Mouse (Mus musculus): Measurements from ENCODE around the gene Camp. TPM values are rescaled to one million over a fixed set of nuclear protein-coding genes. Genes with fewer than 3 reads are reported as not detected.
"Not testable (repeated sequence)": the region's sequence is repeated elsewhere in the genome, so short reads cannot be mapped to it uniquely, and the experiment has no call there.

Gene Camp
- polyA plus RNA-seq, 1 experiment from 2014 or later = not detected

GRCm38 (mm10) chr9:109825739-109826138, 23.7 kb downstream of the Camp start:
- Histone ChIP-seq H3K4me1 (no peaks in the 10 kb centered on the region), H3K27ac (no peak overlapping the region), H3K4me3 (no peak overlapping the region), H3K27me3 (ENCODE audit: low read depth, poor library complexity, severe bottlenecking) (no peaks in the 10 kb centered on the region), H3K36me3 (peaks cover 19% of the 10 kb centered on the region), H3K9me3 (replicated peaks) (no peaks in the 10 kb centered on the region)
- WGBS = 64% methylated on average over 4 of the region's 4 CpGs
- DNase-seq (ENCODE audit: low spot score) = no peak

- no peaks in the 10 kb centered on the region for H3K4me1 ChIP-seq
- no peak overlapping the region for H3K27ac ChIP-seq
- no peak overlapping the region for H3K4me3 ChIP-seq
- WGBS = 52% methylated on average over 6 of the region's 6 CpGs
- H3K36me3 ChIP-seq = no peaks in the 10 kb centered on the region
- no peaks in the 10 kb centered on the region for H3K9me3 ChIP-seq (replicated peaks)
- no peaks in the 10 kb centered on the region for H3K27me3 ChIP-seq (ENCODE audit: low read depth, poor library complexity, severe bottlenecking)
- DNase-seq (ENCODE audit: low spot score) = no peak
Measured at GRCm38 (mm10) chr9:109816341-109816740, 33.1 kb downstream of the Camp start.

GRCm38 (mm10) chr9:109813424-109813823, 36.0 kb downstream of the Camp start:
- 71% methylated on average over 7 of the region's 7 CpGs for WGBS
- no peak for DNase-seq (ENCODE audit: low spot score)
- Histone ChIP-seq H3K9me3 (replicated peaks) (no peaks in the 10 kb centered on the region), H3K27me3 (ENCODE audit: low read depth, poor library complexity, severe bottlenecking) (no peaks in the 10 kb centered on the region), H3K27ac (no peak overlapping the region), H3K4me1 (no peaks in the 10 kb centered on the region), H3K36me3 (no peaks in the 10 kb centered on the region), H3K4me3 (no peak overlapping the region)

- Histone ChIP-seq H3K4me1 (no peaks in the 10 kb centered on the region), H3K27ac (no peak within 1 kb of the TSS), H3K27me3 (ENCODE audit: low read depth, poor library complexity, severe bottlenecking) (no peaks in the 10 kb centered on the region), H3K36me3 (no peaks in the 10 kb centered on the region), H3K9me3 (replicated peaks) (no peaks in the 10 kb centered on the region), H3K4me3 (no peak within 1 kb of the TSS)
- no peak for DNase-seq (ENCODE audit: low spot score)
- WGBS = 78% methylated on average over 1 of the region's 1 CpGs
Measured at GRCm38 (mm10) chr9:109811980-109812379, 37.4 kb downstream of the Camp start, which contains the start of gene Spink8. TSS of gene Spink8 (plus strand) at chr9:109812280.

DNA sequence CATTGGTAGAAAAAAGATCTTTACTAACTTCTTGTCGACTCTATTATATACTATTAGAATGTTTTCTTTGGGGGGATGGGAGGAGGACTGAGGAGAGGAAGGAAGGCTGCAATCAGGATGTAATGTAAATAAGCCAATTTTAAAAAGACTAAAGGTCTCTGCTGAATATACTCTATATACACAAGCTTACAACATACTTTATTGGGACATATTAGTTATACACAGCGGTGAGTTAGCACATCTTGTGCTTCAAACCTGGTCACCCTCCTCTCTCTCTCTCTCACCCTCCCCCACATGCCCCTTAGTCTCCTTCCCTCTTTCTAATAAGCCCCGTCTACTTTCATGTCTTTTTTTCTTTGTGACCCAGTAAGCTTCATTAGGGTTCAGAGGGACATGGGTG, 41.5 kb downstream of the Camp start:
- no peak for DNase-seq (ENCODE audit: low spot score)
- H3K36me3 ChIP-seq = no peaks in the 10 kb centered on the region
- H3K27ac ChIP-seq = no peak overlapping the region
- no peaks in the 10 kb centered on the region for H3K4me1 ChIP-seq
- H3K4me3 ChIP-seq = no peak overlapping the region
- 60% methylated on average over 3 of the region's 3 CpGs for WGBS
- H3K27me3 ChIP-seq (ENCODE audit: low read depth, poor library complexity, severe bottlenecking) = no peaks in the 10 kb centered on the region
- no peaks in the 10 kb centered on the region for H3K9me3 ChIP-seq (replicated peaks)

- H3K36me3 ChIP-seq = no peaks in the 10 kb centered on the region
- H3K9me3 ChIP-seq (replicated peaks) = no peaks in the 10 kb centered on the region
- H3K27ac ChIP-seq = no peak overlapping the region
- no peaks in the 10 kb centered on the region for H3K4me1 ChIP-seq
- 85% methylated on average over 2 of the region's 2 CpGs for WGBS
- H3K4me3 ChIP-seq = no peak overlapping the region
- no peak for DNase-seq (ENCODE audit: low spot score)
- H3K27me3 ChIP-seq (ENCODE audit: low read depth, poor library complexity, severe bottlenecking) = no peaks in the 10 kb centered on the region
Measured at GRCm38 (mm10) chr9:109806695-109807293, 42.6 kb downstream of the Camp start.

- H3K4me3 ChIP-seq = no peak overlapping the region
- H3K4me1 ChIP-seq = no peaks in the 10 kb centered on the region
- WGBS = 55% methylated on average over 1 of the region's 1 CpGs
- no peak overlapping the region for H3K27ac ChIP-seq
- no peaks in the 10 kb centered on the region for H3K36me3 ChIP-seq
- H3K9me3 ChIP-seq (replicated peaks) = no peaks in the 10 kb centered on the region
- DNase-seq (ENCODE audit: low spot score) = no peak
- H3K27me3 ChIP-seq (ENCODE audit: low read depth, poor library complexity, severe bottlenecking) = no peaks in the 10 kb centered on the region
Measured at GRCm38 (mm10) chr9:109806260-109806659, 43.2 kb downstream of the Camp start.

DNA sequence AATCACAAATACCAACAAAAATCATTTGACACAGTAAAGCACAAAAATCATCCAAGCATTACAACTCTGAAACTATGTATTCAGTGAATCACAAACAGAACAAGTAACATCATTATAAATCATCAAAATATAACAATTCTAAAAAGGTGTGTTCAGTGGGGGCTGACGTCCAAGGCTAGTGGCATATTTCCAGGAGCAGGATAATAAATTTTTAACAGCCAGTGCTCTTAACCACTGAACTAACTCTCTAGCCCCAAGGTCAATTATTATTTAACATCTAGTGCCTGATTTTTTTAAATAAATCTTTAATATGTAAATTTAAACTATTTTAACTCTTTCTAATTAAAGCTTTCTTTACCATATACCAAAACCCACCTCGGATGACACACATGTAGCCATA, 43.8 kb downstream of the Camp start:
- not testable (repeated sequence) for H3K27me3 ChIP-seq (ENCODE audit: low read depth, poor library complexity, severe bottlenecking); DNase-seq (ENCODE audit: low spot score); H3K36me3 ChIP-seq; H3K27ac ChIP-seq; H3K9me3 ChIP-seq (replicated peaks); H3K4me1 ChIP-seq; H3K4me3 ChIP-seq
- 88% methylated on average over 2 of the region's 2 CpGs for WGBS

DNA sequence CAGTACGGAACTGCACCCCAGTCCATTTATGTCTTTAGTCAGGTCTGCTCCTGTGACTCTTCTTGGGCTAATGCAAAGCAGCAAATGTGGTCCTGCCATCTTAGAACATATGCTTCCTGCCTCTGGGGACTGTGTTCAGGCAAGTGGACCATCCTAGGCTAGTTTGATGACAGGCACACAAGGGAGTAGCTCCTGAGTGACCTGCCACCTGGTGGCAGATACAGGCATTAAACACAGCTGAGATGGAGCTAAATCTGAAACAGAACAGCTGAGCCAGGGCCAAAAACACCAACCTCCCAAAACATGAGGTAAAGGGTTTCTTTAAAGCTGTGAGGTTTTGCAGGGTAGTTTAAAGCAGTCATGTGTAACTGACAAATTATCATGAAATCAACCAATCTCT, 51.4 kb downstream of the Camp start:
- Histone ChIP-seq H3K27me3 (ENCODE audit: low read depth, poor library complexity, severe bottlenecking) (no peaks in the 10 kb centered on the region), H3K36me3 (no peaks in the 10 kb centered on the region), H3K4me1 (no peaks in the 10 kb centered on the region), H3K27ac (no peak overlapping the region), H3K4me3 (no peak overlapping the region), H3K9me3 (replicated peaks) (no peaks in the 10 kb centered on the region)
- DNase-seq (ENCODE audit: low spot score) = no peak
- 84% methylated on average over 1 of the region's 1 CpGs for WGBS

Small RNA genes within 50 kb of the gene (microRNA-seq; reads per million reads assigned to microRNA genes)
- 1.5 reads per million for gene Mir7089

Other genes starting within 250 kb of the Camp start
- gene Fbxw24, start 223.6 kb downstream of the Camp start, polyA plus RNA-seq (2016; fragmentation: Nextera tagmentation; extraction: Ambion mirVana) = not detected in 2 replicates
- not detected in 2 replicates for gene Fbxw25, start 185.0 kb downstream of the Camp start, polyA plus RNA-seq (2016; fragmentation: Nextera tagmentation; extraction: Ambion mirVana)
- gene Fbxw18, start 146.9 kb downstream of the Camp start, polyA plus RNA-seq (2016; fragmentation: Nextera tagmentation; extraction: Ambion mirVana) = not detected in 2 replicates
- gene Fbxw26, start 103.5 kb downstream of the Camp start, polyA plus RNA-seq (2016; fragmentation: Nextera tagmentation; extraction: Ambion mirVana) = not detected in 2 replicates
- gene Fbxw27, start 58.9 kb downstream of the Camp start, polyA plus RNA-seq (2016; fragmentation: Nextera tagmentation; extraction: Ambion mirVana) = not detected in 2 replicates
- gene Spink8, start 37.3 kb downstream of the Camp start, polyA plus RNA-seq (2016; fragmentation: Nextera tagmentation; extraction: Ambion mirVana) = not detected in 2 replicates
- 103 and 117 TPM in 2 replicates for gene Nme6, start 16.9 kb downstream of the Camp start, polyA plus RNA-seq (2016; fragmentation: Nextera tagmentation; extraction: Ambion mirVana)
- 54.4 and 55.6 TPM in 2 replicates for gene Cdc25a, start 26.0 kb upstream of the Camp start, polyA plus RNA-seq (2016; fragmentation: Nextera tagmentation; extraction: Ambion mirVana)
- gene Map4, start 81.8 kb upstream of the Camp start, polyA plus RNA-seq (2016; fragmentation: Nextera tagmentation; extraction: Ambion mirVana) = 37.3 and 43.9 TPM in 2 replicates